Mouse (Mus musculus) adrenal gland, adult 8-10 months (tissue): ENCODE data around the gene Iqck. TPM values are rescaled to one million over a fixed set of nuclear protein-coding genes. Genes with fewer than 3 reads are reported as not detected.
A peak's percentile ranks its signal among the peaks of the same experiment; 100 is the strongest.

Experiments
- DNase-seq: peaks from one replicate; pipeline ENCODE4 v3.0.0; 2022
- total RNA-seq, 4 experiments: library from RNA; stranded (reverse); gene quantifications; 2 replicates each; pipeline ENCODE4 v1.2.4; 2022

Gene Iqck
- total RNA-seq, 4 experiments from 2014 or later, result 13.0 to 35.4 (median 24.5) TPM

GRCm38 (mm10) chr7:118991341-118991884 is 135.9 kb downstream of the Iqck start:
- DNase-seq, result no peak

GRCm38 (mm10) chr7:118992080-118992560 is 136.6 kb downstream of the Iqck start:
- DNase-seq, result no peak

- DNase-seq, result no peak
These were observed 137.3 kb downstream of the Iqck start for GRCm38 (mm10) chr7:118992623-118993405.

GRCm38 (mm10) chr7:118993597-118994230 is 138.2 kb downstream of the Iqck start:
- DNase-seq, result no peak

GRCm38 (mm10) chr7:118994231-118994842 is 138.8 kb downstream of the Iqck start:
- peak; percentile 46 for DNase-seq

GRCm38 (mm10) chr7:118995007-118995406 is 139.5 kb downstream of the Iqck start, which contains the start of gene Gprc5b:
Gene Gprc5b, minus strand, starts transcription at chr7:118995211.
- DNase-seq, result peak; percentile 82

GRCm38 (mm10) chr7:118995671-118996070 is 140.1 kb downstream of the Iqck start:
- no peak for DNase-seq

- peak; percentile 81 for DNase-seq
These were observed 140.7 kb downstream of the Iqck start for GRCm38 (mm10) chr7:118996137-118996837.

- no peak for DNase-seq
These were observed 144.3 kb downstream of the Iqck start for GRCm38 (mm10) chr7:118999857-119000256.

- no peak for DNase-seq
These were observed 146.4 kb downstream of the Iqck start for GRCm38 (mm10) chr7:119001965-119002364.

- DNase-seq, result no peak
These were observed 146.9 kb downstream of the Iqck start for GRCm38 (mm10) chr7:119002501-119002900.

- DNase-seq, result no peak
These were observed 155.4 kb downstream of the Iqck start for GRCm38 (mm10) chr7:119010854-119011529.

GRCm38 (mm10) chr7:119015736-119016135 is 160.2 kb downstream of the Iqck start:
- no peak for DNase-seq

GRCm38 (mm10) chr7:119019537-119019936 is 164.0 kb downstream of the Iqck start:
- DNase-seq, result peak; percentile 31

Other genes with a start within 250 kb of the Iqck start
- gene Gde1, start 150.0 kb upstream of the Iqck start, total RNA-seq, result 100 to 1,000 TPM in 3 of 4 experiments, 10 to 100 TPM in 1; 91.0 to 121 (median 113) TPM
- gene Ccp110, start 143.2 kb upstream of the Iqck start, total RNA-seq, result 10 to 100 TPM in 2 of 4 experiments, 1 to 10 TPM in 2; 6.3 to 11.2 (median 8.3) TPM
- 10 to 100 TPM; 64.7 to 73.0 (median 70.2) TPM for gene Vps35l, start 115.5 kb upstream of the Iqck start, total RNA-seq
- 10 to 100 TPM; 37.9 to 71.5 (median 56.6) TPM for gene Knop1, start 502 bp downstream of the Iqck start, total RNA-seq
- gene Gprc5b, start 139.5 kb downstream of the Iqck start, total RNA-seq, result 100 to 1,000 TPM; 139 to 182 (median 170) TPM